Mouse (Mus musculus) neural tube, embryonic 11.5 days (tissue): ENCODE data around the gene Nlk. TPM values are rescaled to one million over a fixed set of nuclear protein-coding genes. Genes with fewer than 3 reads are reported as not detected.

Experiments
- ATAC-seq: fragments of 200-750 bp; cut with Nextera tagmentation; 2 replicates; pipeline ENCODE4 v1.8.0; 2017; ENCODE audit warnings: moderate number of reproducible peaks, mild to moderate bottlenecking, moderate TSS enrichment, moderate library complexity; ENCODE audit not compliant: insufficient read depth, low FRiP score, low TSS enrichment
- DNase-seq: peaks from one replicate; pipeline ENCODE4 v3.0.0-alpha.2; 2015; ENCODE audit warnings: low spot score
- H3K27ac ChIP-seq: fragments of 300-500 bp; sonication (generic); 2 replicates; pipeline ENCODE4 v1.5.1; 2014; ENCODE audit warnings: low read depth, mild to moderate bottlenecking, low read length
- H3K27me3 ChIP-seq: fragments of 300-500 bp; sonication (generic); 2 replicates; pipeline ENCODE4 v1.6.1; 2014; ENCODE audit warnings: mild to moderate bottlenecking, low read length, mixed read lengths; ENCODE audit not compliant: control insufficient read depth, insufficient read depth
- H3K36me3 ChIP-seq: fragments of 300-500 bp; sonication (generic); 2 replicates; pipeline ENCODE4 v1.6.1; 2014; ENCODE audit warnings: mild to moderate bottlenecking, low read length, moderate library complexity, mixed read lengths; ENCODE audit not compliant: control insufficient read depth, insufficient read depth
- H3K4me1 ChIP-seq: fragments of 300-500 bp; sonication (generic); 2 replicates; pipeline ENCODE4 v1.6.1; 2014; ENCODE audit warnings: low read length, mixed read lengths; ENCODE audit not compliant: control insufficient read depth, insufficient read depth
- H3K4me2 ChIP-seq: fragments of 300-500 bp; sonication (generic); 2 replicates; pipeline ENCODE4 v1.6.1; 2014; ENCODE audit warnings: low read depth, mild to moderate bottlenecking, moderate library complexity
- H3K4me3 ChIP-seq: fragments of 300-500 bp; sonication (generic); 2 replicates; pipeline ENCODE4 v1.5.1; 2014; ENCODE audit warnings: low read depth, low read length
- H3K9ac ChIP-seq: fragments of 300-500 bp; sonication (generic); 2 replicates; pipeline ENCODE4 v1.6.1; 2014; ENCODE audit warnings: mild to moderate bottlenecking, low read length
- H3K9me3 ChIP-seq: fragments of 300-500 bp; sonication (generic); 2 replicates; pipeline ENCODE4 v1.6.1; 2016; ENCODE audit warnings: low read length; ENCODE audit not compliant: control insufficient read depth
- WGBS: fragments of 180-500 bp; shearing (Covaris S2); extraction: QIAGEN DNeasy Blood & Tissue Kit; methylation state at CpG from one replicate; pipeline ENCODE4 v1.1.7; 2014; 5-methylcytosine and 5-hydroxymethylcytosine counted together
- polyA plus RNA-seq: library from polyadenylated mRNA; unstranded; fragments of >200 nt; fragmentation: Nextera tagmentation; extraction: Ambion mirVana; gene quantifications from 2 replicates; pipeline ENCODE4 v1.2.1, GENCODE M21; 2014

Nlk gene
- polyA plus RNA-seq, 1 experiment from 2014 or later = 25.3 TPM

DNA sequence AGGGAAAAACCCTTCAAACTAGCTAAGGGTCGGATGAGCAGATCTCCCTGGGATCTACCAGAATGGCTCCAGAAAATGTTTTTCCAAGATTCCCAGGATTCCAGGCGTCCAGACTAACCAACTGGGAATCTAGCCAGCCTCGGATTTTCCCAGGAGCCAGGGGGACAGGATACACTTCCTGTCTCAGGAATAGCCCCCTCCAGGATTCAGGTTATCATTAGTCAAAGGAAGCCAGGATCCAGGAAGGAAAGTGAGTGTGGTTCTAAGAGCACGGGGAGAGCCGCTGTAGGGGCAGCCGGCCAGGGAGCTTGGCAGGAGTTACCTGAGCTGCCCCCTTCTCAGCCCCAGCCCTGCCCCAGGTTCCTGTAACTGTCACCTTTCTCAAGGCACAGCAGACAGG is 166.1 kb downstream of the Nlk start:
- no peak overlapping the region for H3K9ac ChIP-seq
- no peak overlapping the region for H3K4me3 ChIP-seq
- peaks cover 12% of the 10 kb centered on the region for H3K36me3 ChIP-seq
- DNase-seq = no peak
- WGBS = 80% methylated on average over 6 of the region's 6 CpGs
- no peaks in the 10 kb centered on the region for H3K27me3 ChIP-seq
- no peak for ATAC-seq
- H3K4me2 ChIP-seq = no peak overlapping the region
- H3K9me3 ChIP-seq = no peaks in the 10 kb centered on the region
- no peak overlapping the region for H3K27ac ChIP-seq
- H3K4me1 ChIP-seq = peaks cover 8% of the 10 kb centered on the region

DNA sequence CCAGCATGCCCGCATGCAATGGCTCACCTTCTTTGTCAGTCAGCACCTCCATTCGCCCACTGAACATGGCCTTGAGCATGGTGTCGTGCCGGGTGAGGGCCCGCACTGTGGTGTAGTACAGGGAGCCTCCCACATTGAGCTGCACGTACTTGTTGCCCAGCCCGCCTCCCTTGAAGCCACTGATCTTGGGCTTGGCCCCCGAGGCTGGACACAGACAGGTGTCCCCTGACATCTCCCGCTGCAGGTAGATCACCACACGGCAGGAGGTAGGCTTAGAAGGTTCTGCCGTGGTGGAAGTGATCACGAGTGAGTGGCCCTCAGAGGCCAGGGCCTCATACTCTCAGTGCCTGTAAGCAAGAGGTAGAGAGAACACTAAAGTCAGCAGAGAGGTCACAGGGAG is 167.2 kb downstream of the Nlk start:
- peaks cover 5% of the 10 kb centered on the region for H3K4me1 ChIP-seq
- no peaks in the 10 kb centered on the region for H3K27me3 ChIP-seq
- H3K27ac ChIP-seq = no peak overlapping the region
- ATAC-seq = no peak
- WGBS = 88% methylated on average over 12 of the region's 12 CpGs
- no peak overlapping the region for H3K4me2 ChIP-seq
- H3K4me3 ChIP-seq = no peak overlapping the region
- no peak overlapping the region for H3K9ac ChIP-seq
- DNase-seq = no peak
- no peaks in the 10 kb centered on the region for H3K9me3 ChIP-seq
- H3K36me3 ChIP-seq = peaks cover 12% of the 10 kb centered on the region

DNA sequence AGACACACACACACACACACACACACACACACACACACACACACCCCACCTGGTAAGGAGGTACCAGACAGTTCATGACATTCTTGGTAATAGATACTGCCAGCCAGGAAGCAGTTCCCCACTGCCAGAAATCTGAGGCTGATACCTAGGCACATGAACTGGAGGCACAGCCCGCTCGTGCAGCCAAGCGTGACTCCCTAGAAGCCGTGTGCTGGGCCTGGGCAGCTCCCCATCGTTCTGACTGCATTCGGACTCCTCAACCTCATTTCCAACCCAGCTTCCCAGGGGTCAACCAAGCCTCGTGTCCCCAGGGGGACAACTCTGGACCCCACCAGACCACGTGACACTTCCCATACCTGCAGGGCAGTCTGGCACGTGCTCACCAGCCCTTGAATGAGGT is 168.5 kb downstream of the Nlk start:
- no peak overlapping the region for H3K4me2 ChIP-seq
- ATAC-seq = no peak
- no peak overlapping the region for H3K27ac ChIP-seq
- no peaks in the 10 kb centered on the region for H3K9me3 ChIP-seq
- no peak overlapping the region for H3K9ac ChIP-seq
- 90% methylated on average over 9 of the region's 9 CpGs for WGBS
- DNase-seq = no peak
- H3K4me1 ChIP-seq = no peaks in the 10 kb centered on the region
- peaks cover 12% of the 10 kb centered on the region for H3K36me3 ChIP-seq
- H3K4me3 ChIP-seq = no peak overlapping the region
- no peaks in the 10 kb centered on the region for H3K27me3 ChIP-seq

GRCm38 (mm10) chr11:78524838-78525237 is 172.3 kb downstream of the Nlk start:
- Histone ChIP-seq H3K4me3 (no peak overlapping the region), H3K9ac (no peak overlapping the region), H3K4me2 (no peak overlapping the region), H3K4me1 (no peaks in the 10 kb centered on the region), H3K27me3 (no peaks in the 10 kb centered on the region), H3K9me3 (no peaks in the 10 kb centered on the region), H3K36me3 (peaks cover 26% of the 10 kb centered on the region), H3K27ac (no peak overlapping the region)
- ATAC-seq (no peak), DNase-seq (no peak)
- WGBS = 84% methylated on average over 2 of the region's 2 CpGs

GRCm38 (mm10) chr11:78523241-78523955 is 173.8 kb downstream of the Nlk start:
- Histone ChIP-seq H3K36me3 (peaks cover 30% of the 10 kb centered on the region), H3K4me2 (no peak overlapping the region)
- WGBS = 64% methylated on average over 9 of the region's 9 CpGs

GRCm38 (mm10) chr11:78522481-78522997 is 174.6 kb downstream of the Nlk start:
- 96% methylated on average over 1 of the region's 1 CpGs for WGBS
- Histone ChIP-seq H3K27ac (no peak overlapping the region), H3K36me3 (peaks cover 23% of the 10 kb centered on the region), H3K4me3 (no peak overlapping the region), H3K27me3 (no peaks in the 10 kb centered on the region), H3K4me1 (no peaks in the 10 kb centered on the region), H3K4me2 (no peak overlapping the region), H3K9ac (no peak overlapping the region), H3K9me3 (no peaks in the 10 kb centered on the region)
- no peak for DNase-seq
- no peak for ATAC-seq

More at GRCm38 (mm10) chr11:78523241-78523955, 173.8 kb downstream of the Nlk start:
- DNase-seq = peak; percentile 34
- no peak overlapping the region for H3K27ac ChIP-seq
- no peaks in the 10 kb centered on the region for H3K9me3 ChIP-seq
- H3K4me3 ChIP-seq = no peak overlapping the region
- H3K4me1 ChIP-seq = no peaks in the 10 kb centered on the region
- no peaks in the 10 kb centered on the region for H3K27me3 ChIP-seq
- H3K9ac ChIP-seq = no peak overlapping the region
- no peak for ATAC-seq

GRCm38 (mm10) chr11:78521880-78522279 is 175.3 kb downstream of the Nlk start:
- Histone ChIP-seq H3K4me3 (no peak overlapping the region), H3K9ac (no peak overlapping the region), H3K27me3 (no peaks in the 10 kb centered on the region), H3K4me2 (no peak overlapping the region), H3K4me1 (no peaks in the 10 kb centered on the region), H3K9me3 (no peaks in the 10 kb centered on the region), H3K36me3 (peaks cover 21% of the 10 kb centered on the region), H3K27ac (no peak overlapping the region)
- ATAC-seq = no peak
- WGBS = 92% methylated on average over 3 of the region's 3 CpGs
- no peak for DNase-seq

GRCm38 (mm10) chr11:78518931-78519330 is 178.2 kb downstream of the Nlk start:
- peaks cover 33% of the 10 kb centered on the region for H3K36me3 ChIP-seq
- no peak overlapping the region for H3K4me3 ChIP-seq
- H3K4me1 ChIP-seq = no peaks in the 10 kb centered on the region
- ATAC-seq (no peak), DNase-seq (no peak)
- H3K9ac ChIP-seq = no peak overlapping the region
- H3K27me3 ChIP-seq = no peaks in the 10 kb centered on the region
- 94% methylated on average over 10 of the region's 10 CpGs for WGBS
- H3K9me3 ChIP-seq = no peaks in the 10 kb centered on the region
- H3K27ac ChIP-seq = no peak overlapping the region
- H3K4me2 ChIP-seq = no peak overlapping the region
